Mouse (Mus musculus): ENCODE results near the gene Cnrip1.
"Not testable (repeated sequence)": the region's sequence is repeated elsewhere in the genome, so short reads cannot be mapped to it uniquely, and the experiment has no call there.

Cnrip1 gene

DNA sequence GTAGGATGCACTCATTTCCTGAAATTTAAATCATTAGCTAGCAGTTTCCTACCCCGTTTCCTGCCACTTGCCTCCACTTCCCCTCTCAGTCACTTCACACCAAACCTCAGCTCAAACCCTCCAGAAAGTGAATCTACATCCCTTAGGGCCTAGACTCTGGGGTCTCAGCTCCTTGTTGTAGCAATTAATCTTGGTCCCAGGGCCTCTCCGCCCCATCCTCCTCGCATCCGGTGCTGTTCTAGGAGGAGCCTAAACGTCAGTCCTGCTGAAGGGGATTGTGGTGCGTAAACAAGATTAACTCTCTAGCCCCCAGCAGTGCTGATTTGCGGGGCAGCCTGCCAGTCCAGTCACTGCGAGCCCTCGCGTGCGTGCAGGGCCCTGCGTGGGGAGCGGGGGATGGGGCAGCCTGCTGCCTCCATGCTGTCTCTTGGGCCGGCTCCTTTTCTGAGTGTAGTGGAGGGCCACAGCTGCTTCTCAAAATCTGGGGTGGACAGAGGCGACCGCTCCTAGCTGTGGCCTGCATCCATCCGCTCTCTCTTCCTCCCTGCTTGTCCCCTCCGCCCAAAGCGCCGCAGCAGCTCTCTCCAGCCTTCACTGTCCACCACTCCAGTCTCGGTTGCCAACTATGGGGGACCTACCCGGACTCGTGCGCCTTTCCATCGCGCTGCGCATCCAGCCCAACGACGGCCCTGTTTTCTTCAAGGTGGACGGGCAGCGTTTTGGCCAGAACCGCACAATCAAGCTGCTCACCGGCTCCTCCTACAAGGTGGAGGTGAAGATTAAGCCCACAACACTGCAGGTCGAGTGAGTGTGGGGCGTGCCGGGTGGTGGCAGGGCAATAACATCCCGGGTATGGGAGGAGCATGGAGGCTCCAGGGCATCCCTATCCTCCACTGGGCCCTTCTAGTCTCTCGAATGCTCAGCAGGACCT is at the start of gene Cnrip1, which contains the start of gene Plek:
Gene Cnrip1 (plus strand): TSS at position 42 of the 931 bp plus-strand sequence.
Gene Plek (minus strand): TSS at position 837 of the 931 bp plus-strand sequence.
- peak; percentile 85 to 91 for DNase-seq

DNA sequence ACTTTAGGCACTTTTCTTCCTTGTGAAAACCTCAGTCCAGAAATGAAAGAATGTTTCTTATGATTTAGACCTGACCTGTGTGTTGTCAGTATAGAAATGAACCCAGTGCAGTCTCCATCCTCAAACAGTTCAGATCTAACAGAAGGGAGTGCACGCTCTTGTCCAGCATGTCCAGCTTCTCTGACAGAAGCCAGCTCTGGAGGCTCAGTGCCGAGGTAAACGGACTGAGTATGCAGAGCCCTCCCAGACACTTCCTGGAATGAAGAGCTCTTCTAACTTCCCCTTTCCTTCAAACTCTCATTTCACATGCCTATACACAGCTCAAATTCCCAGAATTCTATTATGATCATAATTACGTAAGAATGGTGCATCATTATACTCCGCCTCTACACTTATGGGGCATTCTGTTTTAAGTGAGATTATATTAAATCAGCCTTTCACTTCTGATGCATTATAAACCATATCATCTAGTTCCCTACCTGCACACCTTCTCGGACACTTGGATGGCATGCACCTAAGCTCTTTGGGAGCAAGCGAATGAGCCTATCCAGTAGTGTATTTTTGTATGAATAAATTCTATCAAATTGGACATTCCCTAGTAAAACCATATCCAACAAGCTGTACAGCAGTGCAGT is 48.5 kb upstream of the Cnrip1 start:
- DNase-seq: no peak

DNA sequence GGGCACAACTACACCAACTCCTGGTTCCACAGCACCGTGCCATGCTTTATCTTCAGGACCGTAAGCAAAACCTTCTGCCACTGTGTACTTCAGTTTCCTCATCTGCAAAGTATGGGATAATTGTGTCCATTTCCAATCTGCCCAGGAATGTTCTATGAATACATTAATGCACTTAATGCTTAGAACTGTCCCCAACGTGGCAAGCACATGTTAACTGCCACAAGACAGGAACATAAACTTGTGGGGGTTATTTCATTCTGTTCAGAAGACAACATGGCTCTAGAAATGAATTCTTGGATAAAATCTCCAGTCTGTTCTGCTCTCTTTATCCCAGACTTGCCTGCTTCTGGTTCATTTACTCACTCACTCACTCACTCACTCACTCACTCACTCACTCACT is 47.6 kb upstream of the Cnrip1 start:
- DNase-seq: no peak

DNA sequence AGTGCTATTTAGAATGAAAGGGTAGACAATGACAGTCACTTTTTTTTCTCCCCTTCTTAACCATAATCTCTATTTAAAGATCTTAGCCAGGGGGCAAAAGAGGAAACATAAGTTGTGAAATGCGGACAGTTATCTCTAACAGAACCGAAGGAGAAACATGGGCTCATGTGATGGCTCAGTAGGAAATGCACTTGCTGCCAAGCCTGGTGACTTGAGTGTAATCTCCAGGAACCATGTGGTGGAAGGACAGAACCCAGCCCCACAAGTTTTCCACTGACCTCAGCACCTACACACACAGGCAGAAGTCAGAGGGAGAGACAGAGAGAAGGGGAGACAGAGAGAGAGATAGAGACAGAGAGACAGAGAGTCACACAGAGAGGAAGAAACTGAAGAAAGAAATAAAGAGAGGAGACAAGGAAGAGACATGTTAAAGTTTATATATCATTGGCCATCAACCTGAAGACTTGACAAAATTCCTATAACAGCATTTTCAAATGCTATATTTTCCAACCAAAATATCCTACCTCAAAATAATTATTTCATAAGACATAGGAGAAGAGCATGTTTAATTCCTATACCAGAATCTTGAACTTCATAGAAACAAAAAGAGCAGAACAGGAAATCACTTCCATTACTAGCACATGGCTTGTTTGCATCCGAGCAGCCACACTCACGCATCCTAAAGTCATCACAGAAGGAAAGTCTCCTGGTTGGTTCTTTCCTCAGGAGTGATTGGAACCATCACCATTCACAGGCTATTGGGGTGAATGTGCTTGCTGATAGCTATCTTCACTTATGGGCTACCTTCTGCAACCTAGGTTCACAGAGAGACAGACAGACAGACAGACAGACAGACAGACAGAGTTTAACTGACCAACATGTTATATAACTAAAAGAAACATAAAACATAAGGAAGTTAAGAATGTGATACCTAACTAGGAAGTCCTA is 46.2 kb upstream of the Cnrip1 start:
- no peak for DNase-seq

DNA sequence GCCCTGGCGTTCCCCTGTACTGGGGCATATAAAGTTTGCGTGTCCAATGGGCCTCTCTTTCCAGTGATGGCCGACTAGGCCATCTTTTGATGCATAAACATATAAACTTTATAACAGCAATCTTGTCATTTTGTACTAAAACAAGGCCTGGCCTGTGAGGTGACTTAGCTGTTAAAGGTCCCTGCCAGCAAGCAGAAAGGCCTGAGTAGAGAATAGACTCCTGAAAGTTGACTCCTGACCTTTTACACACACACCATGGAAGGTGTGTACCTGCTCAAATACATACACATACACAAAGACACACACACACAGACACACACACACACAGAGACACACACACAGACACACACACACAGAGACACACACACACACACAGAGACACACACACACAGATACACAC is 44.9 kb upstream of the Cnrip1 start:
- DNase-seq: not testable (repeated sequence)

- DNase-seq: no peak
These were observed 43.7 kb upstream of the Cnrip1 start for GRCm38 (mm10) chr11:17007517-17008173.

DNA sequence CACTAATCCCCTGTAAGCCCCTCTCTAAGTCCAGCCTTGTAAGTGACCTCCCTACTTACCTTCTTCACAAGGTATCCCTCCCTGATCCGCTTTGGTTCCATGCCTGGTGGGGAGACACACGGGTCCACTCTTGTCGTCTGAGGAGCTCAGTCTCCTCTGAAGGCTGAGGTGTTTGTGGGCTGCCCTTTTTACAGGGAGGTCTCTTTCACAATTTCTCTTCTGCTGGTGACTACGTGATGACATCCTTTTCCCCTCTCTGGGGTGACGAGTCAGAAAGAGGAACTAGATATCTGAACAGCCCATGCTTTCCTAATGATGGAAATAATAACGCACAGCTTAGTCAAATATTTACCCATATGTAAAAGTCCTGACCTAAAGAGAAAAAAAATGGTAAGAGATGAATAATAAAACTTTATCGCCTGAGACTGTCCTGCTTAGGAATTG is 42.9 kb upstream of the Cnrip1 start:
- no peak for DNase-seq

GRCm38 (mm10) chr11:17012948-17013347 is 38.4 kb upstream of the Cnrip1 start:
- DNase-seq: no peak

- no peak for DNase-seq
These were observed 32.1 kb upstream of the Cnrip1 start for GRCm38 (mm10) chr11:17019328-17019727.

GRCm38 (mm10) chr11:17023206-17023605 is 28.2 kb upstream of the Cnrip1 start:
- peak; percentile 20 to 22 for DNase-seq

- DNase-seq: no peak
These were observed 27.4 kb upstream of the Cnrip1 start for GRCm38 (mm10) chr11:17023984-17024383.

- DNase-seq: no peak
These were observed 5.6 kb upstream of the Cnrip1 start for GRCm38 (mm10) chr11:17045806-17046205.

DNA sequence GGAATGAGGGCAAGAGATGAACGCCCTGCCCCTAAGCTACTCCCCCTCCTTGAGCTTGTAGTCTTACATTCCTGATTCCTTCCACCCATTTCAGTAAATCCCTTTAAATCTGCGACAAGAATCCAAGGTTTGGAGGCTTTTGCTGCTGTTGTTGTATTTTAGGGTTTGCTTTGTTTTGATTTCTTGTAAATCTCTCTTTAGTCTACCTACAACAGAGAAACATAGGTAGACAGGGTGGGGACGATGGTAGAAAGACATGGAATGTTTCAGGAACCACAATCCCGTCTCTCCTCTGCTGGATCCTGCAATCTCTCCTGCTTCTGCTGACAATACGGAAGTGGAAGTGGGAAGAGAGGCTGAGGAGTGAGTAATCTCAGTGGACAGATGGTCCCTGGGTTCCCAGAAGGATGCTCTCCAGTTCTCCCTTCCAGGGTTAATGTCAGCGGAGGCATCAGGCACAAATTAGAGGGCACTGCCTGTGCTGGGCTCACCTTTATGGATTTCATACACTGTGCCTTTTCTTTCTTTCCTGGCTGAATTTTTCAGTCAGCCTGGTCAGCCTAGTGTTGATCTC is 1.2 kb downstream of the Cnrip1 start:
- peak; percentile 61 to 69 for DNase-seq

- not testable (repeated sequence) for DNase-seq
These were observed 18.0 kb downstream of the Cnrip1 start for GRCm38 (mm10) chr11:17069360-17069759.

GRCm38 (mm10) chr11:17075656-17076055 is 24.3 kb downstream of the Cnrip1 start:
- DNase-seq: no peak

- no peak for DNase-seq
These were observed 30.7 kb downstream of the Cnrip1 start for GRCm38 (mm10) chr11:17082086-17082485.

DNA sequence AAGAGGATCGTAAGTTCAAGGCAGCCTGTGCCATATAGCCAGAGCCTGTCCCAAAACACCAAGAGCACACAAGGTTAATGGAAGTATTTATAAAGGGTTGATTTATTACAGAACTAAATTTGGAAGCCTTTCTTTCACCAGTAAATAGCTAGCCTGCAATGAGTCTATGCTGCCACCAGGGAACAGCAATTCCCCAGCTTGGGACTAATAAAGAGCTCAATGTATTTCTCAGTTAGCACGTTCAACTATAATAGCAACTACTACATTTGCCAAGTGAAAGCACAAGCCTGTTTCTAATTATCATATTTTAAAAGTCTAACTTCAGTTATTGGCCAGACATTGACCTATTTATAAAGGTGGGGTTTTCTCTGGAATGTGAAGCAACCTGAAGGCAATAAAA is 31.6 kb downstream of the Cnrip1 start:
- DNase-seq: no peak

DNA sequence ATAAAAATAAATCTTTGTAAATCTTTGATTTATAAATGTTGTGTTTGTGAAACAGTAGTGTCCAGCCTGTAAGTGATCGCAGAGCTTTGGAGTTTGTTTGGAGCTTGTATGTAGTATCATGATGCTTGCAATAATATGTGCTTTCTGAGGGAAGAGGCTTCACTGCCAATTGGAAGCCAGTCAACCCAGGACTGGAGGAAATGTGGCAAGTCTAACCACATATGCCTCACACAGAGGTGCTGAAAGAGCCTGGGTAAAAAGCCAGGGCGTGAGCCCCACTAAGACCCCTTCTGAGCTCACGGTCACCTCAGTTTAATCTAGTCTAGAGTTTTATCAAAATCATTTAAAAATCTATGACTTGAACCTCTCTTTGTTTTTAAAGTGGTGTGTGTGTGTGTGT is 32.1 kb downstream of the Cnrip1 start:
- no peak for DNase-seq

DNA sequence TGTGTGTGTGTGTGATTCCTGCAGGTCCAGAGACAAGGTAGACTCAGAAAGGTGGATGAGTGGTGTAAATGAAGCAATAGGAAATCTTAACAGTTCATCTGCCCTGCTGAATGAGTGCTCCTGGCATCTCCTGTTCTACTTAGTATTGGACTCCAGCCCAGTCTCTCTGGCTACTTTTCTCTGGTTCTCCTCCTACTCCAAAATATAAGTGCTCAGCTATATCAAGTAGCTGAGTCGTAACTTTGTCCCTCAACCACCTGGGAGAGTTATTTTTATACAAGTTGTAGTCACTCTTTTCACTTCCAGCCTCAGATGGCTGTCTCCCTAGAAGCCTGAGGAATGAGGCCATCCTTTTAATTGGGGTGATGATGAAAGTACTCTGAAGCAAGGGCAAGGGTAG is 32.5 kb downstream of the Cnrip1 start:
- no peak for DNase-seq

- DNase-seq: no peak
These were observed 34.7 kb downstream of the Cnrip1 start for GRCm38 (mm10) chr11:17086106-17086505.

DNA sequence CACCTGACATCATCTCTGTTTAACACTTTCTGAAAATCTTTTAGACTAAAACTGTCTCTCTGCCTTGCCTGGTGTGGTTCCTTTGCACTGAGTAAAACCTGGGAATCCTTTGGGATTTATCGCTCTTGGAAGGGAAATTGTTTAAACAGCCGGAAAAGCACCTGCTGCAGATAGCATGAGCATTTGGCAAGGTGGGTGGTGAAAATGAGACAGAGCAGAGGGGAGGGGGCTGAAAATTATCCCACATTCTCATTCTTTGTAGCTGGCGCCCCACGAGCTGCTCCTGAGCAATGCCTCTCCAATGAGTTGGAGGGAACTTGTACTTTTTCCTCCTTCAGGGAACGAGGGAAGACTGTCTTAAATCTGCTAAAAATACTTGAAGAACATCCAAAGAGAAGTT is 55.5 kb downstream of the Cnrip1 start:
- DNase-seq: no peak

DNA sequence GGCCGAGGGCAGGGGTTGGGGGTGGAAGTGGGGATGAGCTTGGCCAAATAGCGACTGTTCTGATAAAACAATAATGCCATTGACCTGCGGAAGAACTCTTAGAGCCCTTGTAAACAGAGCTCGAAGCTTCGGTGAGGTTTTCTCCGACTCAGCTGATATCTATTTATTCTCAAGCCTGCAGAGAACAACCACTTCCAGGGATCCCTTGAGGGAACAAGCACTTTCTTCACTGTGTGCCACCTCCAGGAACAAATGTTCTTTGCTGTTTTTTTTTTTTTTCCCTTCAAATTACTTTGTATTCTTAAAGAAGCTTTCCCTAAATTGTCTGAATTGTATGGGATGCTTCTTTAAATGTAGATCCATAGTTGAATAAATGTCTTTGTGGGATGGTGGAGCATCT is 56.0 kb downstream of the Cnrip1 start:
- no peak for DNase-seq
